Mouse (Mus musculus) spleen, adult 2 months (tissue): ENCODE measurements around the gene Zfp971.
"Not testable (repeated sequence)": the region's sequence is repeated elsewhere in the genome, so short reads cannot be mapped to it uniquely, and the experiment has no call there.

ENCODE experiments used
- CTCF ChIP-seq: fragments of 200-500 bp; IDR thresholded peaks from 2 replicates; pipeline ENCODE4 v1.5.1; 2011; ENCODE audit warnings: mild to moderate bottlenecking, inconsistent platforms; ENCODE audit not compliant: insufficient read depth, insufficient read length, insufficient replicate concordance; ENCODE audit errors: extremely low read depth
- POLR2A ChIP-seq: fragments of 200-500 bp; IDR thresholded peaks from 2 replicates; pipeline ENCODE4 v1.6.1; 2011; ENCODE audit warnings: low read depth, low read length, inconsistent platforms

- TF ChIP-seq POLR2A, CTCF: not testable (repeated sequence)
Measured at GRCm38 (mm10) chr2:177974814-177975213, 48.3 kb upstream of the Zfp971 start.
